Comparison of ENCODE assay signal across 9 mouse cellular contexts in genomic region chr4:141132191-141132590, GRCm38 (mm10). TPM values are rescaled to one million over a fixed set of nuclear protein-coding genes. Genes with fewer than 3 reads are reported as not detected.
DNase-seq lines count a peak whose midpoint lies in the region; ATAC-seq lines count a peak whose summit lies in the region.
"Had no signal": no experiment of that assay in that cellular context is flagged by ENCODE, and none has a peak within 500 bp of the region (broad histone marks: within the 10 kb centered on the region; RNA-seq: fewer than 3 reads in every experiment).

No protein-coding gene starts in this region.

- H3K4me1 ChIP-seq in forebrain, embryonic 10.5 days = peaks cover 76% of the 10 kb centered on the region
- H3K4me1 ChIP-seq in forebrain, embryonic 14.5 days (ENCODE audit: control insufficient read depth, insufficient read depth, low read length) = peaks cover 22% of the 10 kb centered on the region
- peaks cover 73% of the 10 kb centered on the region for H3K4me1 ChIP-seq in lung, embryonic 15.5 days
- peaks cover 70% of the 10 kb centered on the region for H3K4me1 ChIP-seq in limb, embryonic 15.5 days
- peaks cover 69% of the 10 kb centered on the region for H3K4me1 ChIP-seq in stomach, embryonic 16.5 days (ENCODE audit: control insufficient read depth, insufficient read depth, low read length)

- H3K27ac ChIP-seq in forebrain, embryonic 10.5 days = peak overlapping the region; percentile 72
- no peak overlapping the region for H3K27ac ChIP-seq in forebrain, embryonic 14.5 days (ENCODE audit: low read depth, low read length)
- H3K27ac ChIP-seq in lung, embryonic 15.5 days = peak overlapping the region; percentile 98
- peak overlapping the region; percentile 80; the same call in 1 of the 2 replicates for H3K27ac ChIP-seq in limb, embryonic 15.5 days
- peak overlapping the region; percentile 97 for H3K27ac ChIP-seq in stomach, embryonic 16.5 days (ENCODE audit: low read length)
- H3K27ac ChIP-seq: neural tube, embryonic 12.5 days had no signal

- WGBS in forebrain, embryonic 10.5 days = 65% methylated on average over 8 of the region's 8 CpGs
- 72% methylated on average over 8 of the region's 8 CpGs for WGBS in forebrain, embryonic 14.5 days
- WGBS in lung, embryonic 15.5 days = 33% methylated on average over 8 of the region's 8 CpGs
- 45% methylated on average over 8 of the region's 8 CpGs for WGBS in limb, embryonic 15.5 days
- WGBS in stomach, embryonic 16.5 days = 35% methylated on average over 8 of the region's 8 CpGs

- H3K27me3 ChIP-seq in forebrain, embryonic 10.5 days (ENCODE audit: poor library complexity, severe bottlenecking) = no peaks in the 10 kb centered on the region
- no peaks in the 10 kb centered on the region for H3K27me3 ChIP-seq in forebrain, embryonic 14.5 days (replicated peaks; ENCODE audit: control insufficient read depth, insufficient read depth, low read length)
- no peaks in the 10 kb centered on the region for H3K27me3 ChIP-seq in lung, embryonic 15.5 days
- H3K27me3 ChIP-seq in limb, embryonic 15.5 days = no peaks in the 10 kb centered on the region
- no peaks in the 10 kb centered on the region for H3K27me3 ChIP-seq in stomach, embryonic 16.5 days (ENCODE audit: control insufficient read depth, insufficient read depth, low read length)
- H3K27me3 ChIP-seq: neural tube, embryonic 12.5 days had no signal

- H3K9ac ChIP-seq in forebrain, embryonic 14.5 days (ENCODE audit: low read length) = no peak overlapping the region; the same call in 1 of the 2 replicates
- no peak overlapping the region for H3K9ac ChIP-seq in lung, embryonic 15.5 days
- no peak overlapping the region for H3K9ac ChIP-seq in limb, embryonic 15.5 days
- H3K9ac ChIP-seq in stomach, embryonic 16.5 days (ENCODE audit: low read length) = peak overlapping the region; percentile 65
- H3K9ac ChIP-seq: neural tube, embryonic 12.5 days had no signal

- no peak overlapping the region for H3K4me2 ChIP-seq in forebrain, embryonic 14.5 days (ENCODE audit: low read length)
- H3K4me2 ChIP-seq in lung, embryonic 15.5 days = peak overlapping the region; percentile 45
- no peak overlapping the region for H3K4me2 ChIP-seq in limb, embryonic 15.5 days
- H3K4me2 ChIP-seq in stomach, embryonic 16.5 days (ENCODE audit: low read depth, low read length) = peak overlapping the region; percentile 48
- H3K4me2 ChIP-seq: neural tube, embryonic 12.5 days had no signal

- no peak for ATAC-seq in forebrain, embryonic 14.5 days
- no peak for ATAC-seq in lung, embryonic 15.5 days (ENCODE audit: borderline replicate concordance, extremely low read depth, low FRiP score, low TSS enrichment)
- no peak for ATAC-seq in limb, embryonic 15.5 days (ENCODE audit: insufficient number of reproducible peaks, low FRiP score, low TSS enrichment, low read depth)
- ATAC-seq in stomach, embryonic 16.5 days (ENCODE audit: insufficient read depth, low FRiP score) = no peak
- no peak for ATAC-seq in monocyte, adult 5-6 weeks (replicated peaks; ENCODE audit: insufficient number of reproducible peaks, low FRiP score, low TSS enrichment, poor library complexity, severe bottlenecking)

- DNase-seq in forebrain, embryonic 10.5 days (ENCODE audit: extremely low spot score, low spot score) = no peak
- DNase-seq in forebrain, embryonic 14.5 days (ENCODE audit: low spot score) = no peak
- DNase-seq in lung, postnatal 25 days (ENCODE audit: low spot score) = no peak
- DNase-seq in cerebellum, postnatal 36 days = no peak

- H3K36me3 ChIP-seq in forebrain, embryonic 10.5 days (replicated peaks) = peaks cover 29% of the 10 kb centered on the region
- H3K36me3 ChIP-seq in forebrain, embryonic 14.5 days (ENCODE audit: control insufficient read depth, insufficient read depth, low read length) = peaks cover 5% of the 10 kb centered on the region; the same call in 1 of the 2 replicates
- peaks cover 1% of the 10 kb centered on the region; the same call in 1 of the 2 replicates for H3K36me3 ChIP-seq in lung, embryonic 15.5 days
- no peaks in the 10 kb centered on the region for H3K36me3 ChIP-seq in limb, embryonic 15.5 days
- no peaks in the 10 kb centered on the region for H3K36me3 ChIP-seq in stomach, embryonic 16.5 days (ENCODE audit: control insufficient read depth, insufficient read depth, low read length)

- no peak overlapping the region for H3K4me3 ChIP-seq in forebrain, embryonic 10.5 days
- no peak overlapping the region for H3K4me3 ChIP-seq in forebrain, embryonic 14.5 days (ENCODE audit: low read depth, low read length)
- H3K4me3 ChIP-seq in lung, embryonic 15.5 days = no peak overlapping the region
- H3K4me3 ChIP-seq in limb, embryonic 15.5 days = no peak overlapping the region
- peak overlapping the region; percentile 21; the same call in 1 of the 2 replicates for H3K4me3 ChIP-seq in stomach, embryonic 16.5 days (replicated peaks; ENCODE audit: low read length)
- H3K4me3 ChIP-seq: neural tube, embryonic 12.5 days had no signal

- no peaks in the 10 kb centered on the region for H3K9me3 ChIP-seq in forebrain, embryonic 10.5 days
- H3K9me3 ChIP-seq in forebrain, embryonic 14.5 days (replicated peaks; ENCODE audit: control insufficient read depth, low read length) = no peaks in the 10 kb centered on the region
- no peaks in the 10 kb centered on the region for H3K9me3 ChIP-seq in lung, embryonic 15.5 days
- no peaks in the 10 kb centered on the region for H3K9me3 ChIP-seq in limb, embryonic 15.5 days
- H3K9me3 ChIP-seq in stomach, embryonic 16.5 days (replicated peaks; ENCODE audit: control insufficient read depth, low read length) = no peaks in the 10 kb centered on the region
- H3K9me3 ChIP-seq: neural tube, embryonic 12.5 days had no signal

RNA-seq across cellular contexts. Expression of gene Szrd1, which starts 7.4 kb away (rescaled TPM):
- 38.2 and 45.2 TPM in 2 replicates for polyA plus RNA-seq in forebrain, embryonic 10.5 days (2016; fragmentation: Nextera tagmentation; extraction: Ambion mirVana)
- polyA plus RNA-seq in forebrain, embryonic 14.5 days (2014; fragmentation: Nextera tagmentation; extraction: Ambion mirVana) = 37.0 and 38.9 TPM in 2 replicates
- polyA plus RNA-seq in lung, embryonic 15.5 days (2015; fragmentation: Nextera tagmentation; extraction: Ambion mirVana) = 43.2 and 48.7 TPM in 2 replicates
- 46.9 and 51.9 TPM in 2 replicates for polyA plus RNA-seq in limb, embryonic 15.5 days (2015; fragmentation: Nextera tagmentation; extraction: Ambion mirVana)
- 51.6 and 53.0 TPM in 2 replicates for polyA plus RNA-seq in stomach, embryonic 16.5 days (2015; fragmentation: Nextera tagmentation; extraction: Ambion mirVana)
- total RNA-seq in monocyte, adult 5-6 weeks (2017) = 35.3 to 47.0 TPM (median 43.5 TPM) in 3 replicates

RNA-seq across cellular contexts. Expression of gene Fbxo42, which starts 15.5 kb away (rescaled TPM):
- polyA plus RNA-seq in forebrain, embryonic 10.5 days (2016; fragmentation: Nextera tagmentation; extraction: Ambion mirVana) = 27.0 and 29.6 TPM in 2 replicates
- 22.3 and 29.5 TPM in 2 replicates for polyA plus RNA-seq in forebrain, embryonic 14.5 days (2014; fragmentation: Nextera tagmentation; extraction: Ambion mirVana)
- 19.1 and 22.5 TPM in 2 replicates for polyA plus RNA-seq in lung, embryonic 15.5 days (2015; fragmentation: Nextera tagmentation; extraction: Ambion mirVana)
- polyA plus RNA-seq in limb, embryonic 15.5 days (2015; fragmentation: Nextera tagmentation; extraction: Ambion mirVana) = 22.5 and 25.4 TPM in 2 replicates
- polyA plus RNA-seq in stomach, embryonic 16.5 days (2015; fragmentation: Nextera tagmentation; extraction: Ambion mirVana) = 18.3 and 22.0 TPM in 2 replicates
- total RNA-seq in monocyte, adult 5-6 weeks (2017) = 5.0 to 11.5 TPM (median 5.5 TPM) in 3 replicates

RNA-seq across cellular contexts. Expression of gene Spata21, which starts 44.1 kb away (rescaled TPM):
- 0.15 and 0.17 TPM in 2 replicates for polyA plus RNA-seq in forebrain, embryonic 10.5 days (2016; fragmentation: Nextera tagmentation; extraction: Ambion mirVana)
- 0.19 TPM in 1 of 2 replicates, not detected in the other for polyA plus RNA-seq in forebrain, embryonic 14.5 days (2014; fragmentation: Nextera tagmentation; extraction: Ambion mirVana)
- polyA plus RNA-seq in lung, embryonic 15.5 days (2015; fragmentation: Nextera tagmentation; extraction: Ambion mirVana) = 0.16 and 0.62 TPM in 2 replicates
- polyA plus RNA-seq in limb, embryonic 15.5 days (2015; fragmentation: Nextera tagmentation; extraction: Ambion mirVana) = 0.14 and 0.36 TPM in 2 replicates
- polyA plus RNA-seq in stomach, embryonic 16.5 days (2015; fragmentation: Nextera tagmentation; extraction: Ambion mirVana) = 0.08 TPM in 1 of 2 replicates, not detected in the other
- total RNA-seq in monocyte, adult 5-6 weeks (2017) = not detected in 3 replicates

RNA-seq across cellular contexts. Expression of gene Necap2, which starts 54.0 kb away (rescaled TPM):
- 54.1 and 54.7 TPM in 2 replicates for polyA plus RNA-seq in forebrain, embryonic 10.5 days (2016; fragmentation: Nextera tagmentation; extraction: Ambion mirVana)
- 36.6 and 41.8 TPM in 2 replicates for polyA plus RNA-seq in forebrain, embryonic 14.5 days (2014; fragmentation: Nextera tagmentation; extraction: Ambion mirVana)
- 102 and 110 TPM in 2 replicates for polyA plus RNA-seq in lung, embryonic 15.5 days (2015; fragmentation: Nextera tagmentation; extraction: Ambion mirVana)
- 95.8 and 104 TPM in 2 replicates for polyA plus RNA-seq in limb, embryonic 15.5 days (2015; fragmentation: Nextera tagmentation; extraction: Ambion mirVana)
- polyA plus RNA-seq in stomach, embryonic 16.5 days (2015; fragmentation: Nextera tagmentation; extraction: Ambion mirVana) = 97.5 and 102 TPM in 2 replicates
- total RNA-seq in monocyte, adult 5-6 weeks (2017) = 103 to 149 TPM (median 111 TPM) in 3 replicates

Comparison
In these comparisons a context has a peak if more than half of its experiments do, and no peak if none do; other contexts are left out.
1. H3K4me2 ChIP-seq: peak in lung, embryonic 15.5 days (single experiment) and stomach, embryonic 16.5 days (single experiment); none in forebrain, embryonic 14.5 days (single experiment) and limb, embryonic 15.5 days (single experiment).